Mouse (Mus musculus): ENCODE measurements around the gene Lyzl4. TPM values are rescaled to one million over a fixed set of nuclear protein-coding genes. Genes with fewer than 3 reads are reported as not detected.

Lyzl4 gene
- polyA plus RNA-seq, 1 experiment, result not detected

DNA sequence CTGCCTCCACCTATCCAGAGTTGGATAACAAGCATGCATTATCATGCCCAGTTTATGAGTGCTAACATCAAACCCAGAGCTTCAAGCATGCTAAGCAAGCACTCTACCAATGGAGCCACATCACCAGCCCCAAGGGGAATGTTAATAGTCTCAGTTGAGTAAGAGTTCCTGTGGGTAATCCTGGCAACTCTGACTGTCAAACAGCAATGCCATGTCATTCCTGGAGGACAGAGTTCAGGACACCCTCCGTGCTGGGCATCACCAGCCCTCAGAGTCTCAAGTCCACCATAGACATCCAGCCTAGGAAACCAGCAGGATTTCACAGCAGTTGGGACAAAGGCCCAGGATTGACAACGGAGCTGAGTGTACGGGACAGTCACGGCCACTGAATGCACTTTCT, 18.7 kb downstream of the Lyzl4 start:
- Histone ChIP-seq H3K36me3 (ENCODE audit: control insufficient read depth, insufficient read depth, low read length, poor library complexity, severe bottlenecking) (no peaks in the 10 kb centered on the region), H3K27me3 (ENCODE audit: control insufficient read depth, insufficient read depth, low read length, poor library complexity, severe bottlenecking) (peaks cover 2% of the 10 kb centered on the region; the same call in 1 of the 2 replicates), H3K27ac (ENCODE audit: insufficient read depth, low read length) (no peak overlapping the region), H3K4me1 (ENCODE audit: control insufficient read depth, insufficient read depth, low read length) (no peaks in the 10 kb centered on the region), H3K4me3 (ENCODE audit: low read depth, low read length) (no peak overlapping the region), H3K9ac (ENCODE audit: low read depth, poor library complexity, severe bottlenecking) (no peak overlapping the region), H3K9me3 (replicated peaks; ENCODE audit: control insufficient read depth, insufficient read depth, low read length, poor library complexity, severe bottlenecking) (no peaks in the 10 kb centered on the region)
- TF ChIP-seq EP300 (IDR thresholded peaks at IDR 0.05; ENCODE audit: insufficient read depth, low read depth, low read length) (no peak), POLR2A (IDR thresholded peaks at IDR 0.05; ENCODE audit: insufficient read depth, low read length) (no peak), CTCF (IDR thresholded peaks at IDR 0.05; ENCODE audit: low read depth, low read length) (no peak)

DNA sequence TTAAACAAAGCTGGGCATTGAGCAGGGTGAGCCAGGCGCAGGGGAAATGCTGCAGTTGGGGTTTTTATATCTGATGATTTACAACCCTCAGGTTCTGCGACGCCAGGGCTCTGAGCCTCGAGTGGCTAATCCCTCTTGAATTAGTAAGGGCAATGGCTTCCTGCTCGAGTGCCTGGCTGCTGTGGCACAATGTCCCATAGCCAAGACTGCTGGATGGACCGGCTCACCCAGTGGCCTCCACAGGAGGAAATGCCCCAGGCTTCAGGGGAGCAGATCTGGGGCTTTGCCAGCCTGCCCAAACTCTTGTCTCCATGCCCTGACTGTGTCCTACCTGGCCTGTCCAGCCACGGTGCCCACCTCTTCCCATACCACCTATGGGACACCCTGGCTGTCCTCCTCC, 22.5 kb downstream of the Lyzl4 start:
- Histone ChIP-seq H3K27ac (ENCODE audit: insufficient read depth, low read length) (no peak overlapping the region), H3K9me3 (replicated peaks; ENCODE audit: control insufficient read depth, insufficient read depth, low read length, poor library complexity, severe bottlenecking) (no peaks in the 10 kb centered on the region), H3K4me1 (ENCODE audit: control insufficient read depth, insufficient read depth, low read length) (no peaks in the 10 kb centered on the region), H3K9ac (ENCODE audit: low read depth, poor library complexity, severe bottlenecking) (no peak overlapping the region), H3K36me3 (ENCODE audit: control insufficient read depth, insufficient read depth, low read length, poor library complexity, severe bottlenecking) (no peaks in the 10 kb centered on the region), H3K4me3 (ENCODE audit: low read depth, low read length) (no peak overlapping the region), H3K27me3 (ENCODE audit: control insufficient read depth, insufficient read depth, low read length, poor library complexity, severe bottlenecking) (peaks cover 2% of the 10 kb centered on the region; the same call in 1 of the 2 replicates)
- TF ChIP-seq POLR2A (IDR thresholded peaks at IDR 0.05; ENCODE audit: insufficient read depth, low read length), result no peak
- TF ChIP-seq CTCF (IDR thresholded peaks at IDR 0.05; ENCODE audit: low read depth, low read length), result no peak
- TF ChIP-seq EP300 (IDR thresholded peaks at IDR 0.05; ENCODE audit: insufficient read depth, low read depth, low read length), result no peak

DNA sequence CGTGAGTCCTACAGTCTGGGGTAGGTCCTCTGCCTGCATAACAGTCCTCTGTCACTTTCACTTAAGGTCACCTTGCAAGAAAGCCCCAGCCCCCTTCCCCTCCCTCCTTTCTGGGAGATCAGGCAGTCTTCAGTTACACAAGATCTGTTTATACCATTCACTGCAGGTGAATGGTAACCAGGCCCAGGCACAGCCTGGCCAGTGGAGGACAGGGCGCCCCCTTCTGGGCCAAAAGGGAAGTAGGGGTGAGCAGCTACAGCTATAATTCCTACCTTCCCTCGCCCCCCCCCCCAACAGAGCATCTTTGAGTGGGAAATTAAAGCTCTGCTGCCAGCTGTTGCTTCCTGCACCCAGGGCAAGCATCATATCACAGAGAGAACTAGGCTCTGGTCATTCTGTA, 25.4 kb downstream of the Lyzl4 start:
- H3K9ac ChIP-seq (ENCODE audit: low read depth, poor library complexity, severe bottlenecking), result no peak overlapping the region
- H3K27me3 ChIP-seq (ENCODE audit: control insufficient read depth, insufficient read depth, low read length, poor library complexity, severe bottlenecking), result no peaks in the 10 kb centered on the region
- peak; percentile 43 for TF ChIP-seq CTCF (IDR thresholded peaks at IDR 0.05; ENCODE audit: low read depth, low read length)
- no peak for TF ChIP-seq EP300 (IDR thresholded peaks at IDR 0.05; ENCODE audit: insufficient read depth, low read depth, low read length)
- TF ChIP-seq POLR2A (IDR thresholded peaks at IDR 0.05; ENCODE audit: insufficient read depth, low read length), result no peak
- H3K9me3 ChIP-seq (replicated peaks; ENCODE audit: control insufficient read depth, insufficient read depth, low read length, poor library complexity, severe bottlenecking), result no peaks in the 10 kb centered on the region
- H3K4me1 ChIP-seq (ENCODE audit: control insufficient read depth, insufficient read depth, low read length), result peaks cover 2% of the 10 kb centered on the region
- H3K4me3 ChIP-seq (ENCODE audit: low read depth, low read length), result no peak overlapping the region
- H3K27ac ChIP-seq (ENCODE audit: insufficient read depth, low read length), result no peak overlapping the region
- no peaks in the 10 kb centered on the region for H3K36me3 ChIP-seq (ENCODE audit: control insufficient read depth, insufficient read depth, low read length, poor library complexity, severe bottlenecking)

DNA sequence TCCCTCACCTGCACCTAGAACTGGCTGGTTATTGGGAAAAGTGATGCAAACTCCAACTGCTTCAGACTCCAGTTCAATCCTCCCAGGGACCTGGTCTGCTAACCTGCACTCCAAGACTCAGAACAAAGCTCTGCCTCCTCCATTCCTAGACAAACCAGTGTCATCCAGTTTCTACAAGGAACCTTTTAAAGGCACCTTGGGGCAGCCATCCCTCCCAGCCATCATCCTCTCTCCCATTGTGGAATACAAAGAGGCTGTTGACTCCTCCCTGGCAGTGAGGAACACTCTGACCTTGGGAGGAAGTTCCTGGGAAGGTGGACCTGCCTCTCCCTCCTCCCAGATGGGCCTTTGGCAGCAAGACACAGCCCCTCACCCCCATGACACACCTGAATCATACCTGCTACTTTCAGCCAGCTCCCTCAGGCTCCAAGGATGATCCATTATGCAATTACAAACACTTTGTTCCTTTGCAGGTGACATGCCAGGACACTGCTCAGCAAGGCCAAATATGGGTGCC, 27.6 kb downstream of the Lyzl4 start:
- Histone ChIP-seq H3K27me3 (ENCODE audit: control insufficient read depth, insufficient read depth, low read length, poor library complexity, severe bottlenecking) (no peaks in the 10 kb centered on the region), H3K4me3 (ENCODE audit: low read depth, low read length) (no peak overlapping the region), H3K9me3 (replicated peaks; ENCODE audit: control insufficient read depth, insufficient read depth, low read length, poor library complexity, severe bottlenecking) (no peaks in the 10 kb centered on the region), H3K27ac (ENCODE audit: insufficient read depth, low read length) (peak overlapping the region; percentile 22), H3K9ac (ENCODE audit: low read depth, poor library complexity, severe bottlenecking) (no peak overlapping the region), H3K4me1 (ENCODE audit: control insufficient read depth, insufficient read depth, low read length) (peaks cover 2% of the 10 kb centered on the region), H3K36me3 (ENCODE audit: control insufficient read depth, insufficient read depth, low read length, poor library complexity, severe bottlenecking) (no peaks in the 10 kb centered on the region)
- TF ChIP-seq EP300 (IDR thresholded peaks at IDR 0.05; ENCODE audit: insufficient read depth, low read depth, low read length) (peak; percentile 85; the same call in 1 of the 2 replicates), POLR2A (IDR thresholded peaks at IDR 0.05; ENCODE audit: insufficient read depth, low read length) (no peak)

DNA sequence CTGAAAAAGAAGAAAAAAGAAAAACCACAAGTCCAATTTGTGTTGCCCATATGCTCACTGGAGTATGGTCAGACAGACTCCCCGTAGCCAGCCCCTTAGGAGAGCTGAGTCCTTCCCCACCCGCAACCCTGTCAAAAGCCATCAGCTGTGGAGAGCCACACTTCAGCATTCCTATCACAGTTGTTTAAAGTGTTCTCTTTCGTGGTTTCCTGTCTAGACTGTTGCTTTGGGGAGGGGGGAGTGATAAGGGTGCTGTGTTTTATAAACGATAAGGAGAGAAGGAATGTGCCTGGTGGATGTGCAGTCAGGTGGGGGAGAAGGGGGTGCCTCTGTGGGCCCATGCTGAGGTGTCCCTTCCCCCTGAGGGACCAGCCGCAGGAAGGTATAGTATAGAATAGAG, 28.7 kb downstream of the Lyzl4 start:
- H3K9ac ChIP-seq (ENCODE audit: low read depth, poor library complexity, severe bottlenecking), result no peak overlapping the region
- H3K27ac ChIP-seq (ENCODE audit: insufficient read depth, low read length), result no peak overlapping the region
- peaks cover 2% of the 10 kb centered on the region for H3K4me1 ChIP-seq (ENCODE audit: control insufficient read depth, insufficient read depth, low read length)
- no peaks in the 10 kb centered on the region for H3K9me3 ChIP-seq (replicated peaks; ENCODE audit: control insufficient read depth, insufficient read depth, low read length, poor library complexity, severe bottlenecking)
- H3K27me3 ChIP-seq (ENCODE audit: control insufficient read depth, insufficient read depth, low read length, poor library complexity, severe bottlenecking), result no peaks in the 10 kb centered on the region
- TF ChIP-seq POLR2A (IDR thresholded peaks at IDR 0.05; ENCODE audit: insufficient read depth, low read length) (no peak), CTCF (IDR thresholded peaks at IDR 0.05; ENCODE audit: low read depth, low read length) (no peak), EP300 (IDR thresholded peaks at IDR 0.05; ENCODE audit: insufficient read depth, low read depth, low read length) (no peak)
- no peak overlapping the region for H3K4me3 ChIP-seq (ENCODE audit: low read depth, low read length)
- no peaks in the 10 kb centered on the region for H3K36me3 ChIP-seq (ENCODE audit: control insufficient read depth, insufficient read depth, low read length, poor library complexity, severe bottlenecking)

DNA sequence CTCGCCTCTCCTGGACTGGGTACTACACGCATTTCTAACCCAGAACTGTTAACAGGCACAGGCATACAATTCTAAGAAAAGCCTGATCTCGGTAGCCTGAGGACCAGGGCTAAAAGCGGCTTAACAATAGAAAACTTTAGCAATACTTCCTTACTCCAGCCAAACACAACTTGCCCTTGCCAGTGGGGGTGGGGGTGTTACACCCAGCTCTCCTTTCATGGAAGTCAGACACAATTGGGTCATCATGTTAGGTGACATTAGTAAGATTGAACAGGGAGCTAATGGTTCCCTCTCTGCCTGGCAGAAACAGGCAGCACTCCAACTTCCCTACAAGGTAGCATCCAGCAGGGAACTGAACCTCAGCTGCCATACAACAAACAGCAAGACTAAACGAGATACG, 32.5 kb downstream of the Lyzl4 start:
- Histone ChIP-seq H3K9ac (ENCODE audit: low read depth, poor library complexity, severe bottlenecking) (no peak overlapping the region), H3K4me3 (ENCODE audit: low read depth, low read length) (no peak overlapping the region), H3K27ac (ENCODE audit: insufficient read depth, low read length) (no peak overlapping the region), H3K9me3 (replicated peaks; ENCODE audit: control insufficient read depth, insufficient read depth, low read length, poor library complexity, severe bottlenecking) (no peaks in the 10 kb centered on the region), H3K4me1 (ENCODE audit: control insufficient read depth, insufficient read depth, low read length) (peaks cover 2% of the 10 kb centered on the region), H3K36me3 (ENCODE audit: control insufficient read depth, insufficient read depth, low read length, poor library complexity, severe bottlenecking) (no peaks in the 10 kb centered on the region), H3K27me3 (ENCODE audit: control insufficient read depth, insufficient read depth, low read length, poor library complexity, severe bottlenecking) (no peaks in the 10 kb centered on the region)
- TF ChIP-seq EP300 (IDR thresholded peaks at IDR 0.05; ENCODE audit: insufficient read depth, low read depth, low read length) (no peak), POLR2A (IDR thresholded peaks at IDR 0.05; ENCODE audit: insufficient read depth, low read length) (no peak), CTCF (IDR thresholded peaks at IDR 0.05; ENCODE audit: low read depth, low read length) (no peak)

All from ES-Bruce4 (cell line).